Mouse (Mus musculus): ENCODE results near the gene Mief2.

The Mief2 gene

DNA sequence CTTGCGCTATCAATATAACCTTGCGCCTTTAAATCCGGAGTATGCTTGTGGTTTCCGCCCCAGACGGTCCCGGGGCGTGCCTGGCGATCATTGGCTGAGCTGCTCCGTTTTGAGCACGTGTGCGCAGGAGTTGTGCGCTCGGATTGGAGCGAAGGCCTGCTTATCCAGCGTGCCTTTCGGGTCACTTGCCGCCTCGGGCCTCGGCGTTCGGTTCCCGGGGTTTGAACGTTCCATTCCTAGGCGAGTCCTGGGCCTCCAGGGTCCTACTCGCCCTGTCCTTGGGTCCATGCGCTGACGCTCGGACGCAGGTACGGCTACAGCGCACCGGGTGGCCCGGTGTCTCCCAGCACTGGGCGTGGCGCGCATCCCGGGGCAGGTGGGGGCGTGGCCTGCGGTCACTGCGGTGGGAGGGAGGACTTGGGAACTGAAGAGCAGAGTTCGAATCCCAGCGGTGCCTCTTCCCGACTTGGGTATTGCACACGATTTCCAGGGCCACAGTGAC is at the start of gene Mief2:
Gene Mief2, plus strand, starts transcription at position 139 of the 502 bp plus-strand sequence.
- in situ Hi-C loops (cut with MboI; ENCODE audit: low sequenced_read_pairs), result no loop called here

DNA sequence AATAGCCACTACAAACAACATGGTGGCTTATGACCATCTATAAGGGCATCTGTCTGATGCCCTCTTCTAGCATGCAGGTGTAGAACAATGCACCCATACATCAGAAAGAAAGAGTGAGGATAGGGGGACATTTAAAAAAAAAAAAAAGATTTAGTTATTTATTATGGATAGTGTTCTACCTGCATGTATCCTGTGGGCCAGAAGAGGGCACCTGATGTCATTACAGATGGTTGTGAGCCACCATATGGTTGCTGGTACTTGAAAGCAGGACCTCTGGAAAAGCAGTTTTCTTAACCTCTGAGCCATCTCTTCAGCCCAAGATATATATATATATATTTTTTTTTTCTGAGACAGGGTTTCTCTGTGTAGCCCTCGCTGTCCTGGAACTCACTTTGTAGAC is 32.0 kb upstream of the Mief2 start:
- in situ Hi-C loops (cut with MboI; ENCODE audit: low sequenced_read_pairs), result no loop called here

DNA sequence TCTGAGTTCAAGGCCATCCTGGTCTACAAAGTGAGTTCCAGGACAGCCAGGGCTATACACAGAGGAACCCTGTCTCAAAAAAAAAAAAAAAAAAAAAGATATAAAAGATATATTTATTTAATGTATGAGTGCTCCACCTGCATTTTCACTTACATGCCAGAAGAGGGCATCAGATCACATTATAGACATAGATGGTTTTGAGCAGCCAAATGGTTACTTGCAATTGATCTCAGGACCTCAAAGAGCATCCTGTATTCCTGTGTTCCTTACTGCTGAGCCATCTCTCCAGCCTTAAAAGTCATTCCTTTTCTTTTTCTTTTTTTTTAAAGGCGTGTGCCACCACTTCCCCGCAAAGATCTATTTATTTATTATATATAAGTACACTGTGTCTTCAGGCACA is 30.6 kb upstream of the Mief2 start:
- in situ Hi-C loops (cut with MboI; ENCODE audit: low sequenced_read_pairs), result no loop called here

DNA sequence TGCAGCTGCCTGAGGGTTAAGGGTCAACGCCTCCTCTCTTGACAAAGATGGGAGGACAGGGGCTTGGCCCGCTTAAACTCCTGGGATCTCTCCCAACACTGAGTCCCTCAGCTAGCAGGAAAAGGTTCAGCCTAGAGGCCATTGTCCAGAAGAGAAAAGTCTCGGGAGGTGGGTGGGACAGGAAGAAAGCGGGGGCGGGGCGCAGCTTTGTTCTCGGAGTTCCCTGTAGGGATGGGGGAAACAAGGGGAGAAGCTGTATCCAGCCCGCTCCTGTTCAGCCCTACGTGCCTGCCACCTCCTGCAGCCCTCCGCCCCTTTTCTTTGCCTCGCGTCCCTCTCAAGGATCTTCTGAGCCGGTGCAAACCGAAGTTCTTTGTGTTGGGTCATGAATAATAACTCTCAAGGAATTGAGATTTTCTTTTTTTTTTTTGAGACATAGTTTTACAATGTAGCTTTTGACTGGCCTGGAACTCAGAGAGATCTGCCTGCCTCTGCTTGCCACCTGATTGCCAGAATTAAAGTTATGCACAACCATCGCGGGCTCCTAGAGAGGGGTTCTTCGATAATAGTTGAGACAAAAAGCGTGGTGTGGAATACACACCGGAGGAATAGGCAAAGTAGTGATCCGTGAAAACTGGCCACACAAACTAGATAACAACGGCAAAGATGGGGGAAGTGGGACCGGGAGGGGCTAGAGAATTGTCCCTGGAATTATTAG is 29.2 kb upstream of the Mief2 start:
- in situ Hi-C loops (cut with MboI; ENCODE audit: low sequenced_read_pairs), result no loop called here

DNA sequence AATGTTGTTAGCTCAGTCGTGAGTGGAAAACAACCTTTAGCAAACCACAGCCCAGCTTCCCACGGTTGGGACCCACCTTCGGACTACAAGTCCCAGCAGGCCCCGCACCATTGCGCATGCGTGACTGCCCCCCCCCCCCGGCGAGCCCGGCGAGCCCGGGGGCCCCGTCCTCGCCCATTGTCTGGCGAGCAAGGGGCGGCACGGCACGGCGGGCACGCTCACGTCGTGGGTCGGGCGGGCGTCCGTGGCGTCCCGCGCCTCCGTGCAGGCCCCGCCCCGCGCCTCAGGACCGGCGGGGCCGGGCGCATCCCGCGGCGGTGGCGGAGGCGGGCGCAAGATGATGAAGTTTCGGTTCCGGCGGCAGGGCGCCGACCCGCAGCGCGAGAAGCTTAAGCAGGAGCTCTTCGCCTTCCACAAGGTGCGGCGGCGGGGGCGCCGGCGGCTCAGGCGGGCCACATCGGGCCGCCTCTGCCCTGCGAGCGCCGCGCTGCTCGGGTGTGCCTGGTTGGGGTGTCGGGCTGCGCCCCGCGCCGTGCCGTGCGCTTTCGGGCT is 28.6 kb upstream of the Mief2 start, which contains the start of gene Llgl1:
Gene Llgl1, plus strand, starts transcription at position 200 of the 552 bp plus-strand sequence.
- in situ Hi-C loops (cut with MboI; ENCODE audit: low sequenced_read_pairs), result no loop called here

DNA sequence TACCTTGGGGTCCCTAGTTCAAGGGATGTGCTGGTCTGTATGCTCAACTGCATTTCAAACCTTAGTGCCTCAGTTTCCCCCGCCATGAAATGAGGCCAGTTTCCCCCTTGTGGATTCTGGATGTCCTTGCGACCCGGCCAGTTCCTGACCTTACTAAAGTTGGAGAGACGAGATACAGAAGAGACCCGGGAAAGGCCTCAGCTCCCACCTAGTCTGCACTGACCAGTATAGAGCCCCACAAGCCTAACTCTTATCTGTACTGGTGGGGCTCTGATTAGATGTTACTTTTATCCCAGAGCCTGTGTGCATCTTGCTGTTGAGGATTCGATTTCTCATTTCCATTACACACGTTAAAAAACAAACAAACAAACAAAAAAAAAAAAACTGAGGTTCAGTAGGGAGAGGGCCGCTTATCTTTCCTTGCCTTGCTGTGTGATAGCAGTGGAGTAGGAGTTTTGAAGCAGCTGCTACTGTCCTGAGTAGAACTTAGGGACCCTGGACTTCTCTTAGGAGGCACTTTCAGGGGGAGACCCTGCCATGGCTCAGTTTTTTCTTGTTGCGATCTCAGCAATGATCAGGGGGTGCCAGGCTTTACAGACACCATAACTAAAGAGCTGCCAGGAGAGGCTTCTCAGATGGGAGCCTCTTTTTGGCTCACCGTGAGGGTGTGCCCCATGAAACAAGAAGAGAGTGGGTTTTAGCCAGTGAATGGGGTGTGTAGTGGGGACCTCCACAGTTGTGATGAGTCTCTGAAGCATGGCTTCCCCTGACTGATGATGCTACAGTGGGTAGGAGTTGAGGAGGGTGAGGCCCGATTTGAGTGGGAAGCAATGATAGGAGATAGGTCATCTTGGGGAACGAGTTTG is 27.6 kb upstream of the Mief2 start:
- in situ Hi-C loops (cut with MboI; ENCODE audit: low sequenced_read_pairs), result no loop called here

DNA sequence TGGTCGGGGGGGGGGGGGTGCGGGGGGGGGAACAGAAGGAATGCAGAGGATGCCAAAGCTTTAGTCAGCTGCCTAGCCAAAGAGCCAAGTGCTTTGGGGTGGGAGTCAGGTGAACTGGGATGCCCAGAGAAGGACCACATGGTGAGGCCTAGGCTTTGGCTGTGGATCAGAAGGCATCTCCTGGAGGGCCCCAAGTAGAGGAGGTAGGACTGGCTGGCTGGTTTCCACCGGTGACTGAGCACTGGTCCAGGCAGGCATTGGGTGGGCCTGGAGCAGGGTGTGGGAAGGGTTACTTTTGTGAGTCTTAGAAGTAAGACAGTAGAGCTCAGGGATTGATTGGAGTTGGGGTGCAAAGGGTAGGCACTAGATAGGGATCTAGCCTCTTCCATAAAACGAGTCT is 26.6 kb upstream of the Mief2 start:
- in situ Hi-C loops (cut with MboI; ENCODE audit: low sequenced_read_pairs), result no loop called here

DNA sequence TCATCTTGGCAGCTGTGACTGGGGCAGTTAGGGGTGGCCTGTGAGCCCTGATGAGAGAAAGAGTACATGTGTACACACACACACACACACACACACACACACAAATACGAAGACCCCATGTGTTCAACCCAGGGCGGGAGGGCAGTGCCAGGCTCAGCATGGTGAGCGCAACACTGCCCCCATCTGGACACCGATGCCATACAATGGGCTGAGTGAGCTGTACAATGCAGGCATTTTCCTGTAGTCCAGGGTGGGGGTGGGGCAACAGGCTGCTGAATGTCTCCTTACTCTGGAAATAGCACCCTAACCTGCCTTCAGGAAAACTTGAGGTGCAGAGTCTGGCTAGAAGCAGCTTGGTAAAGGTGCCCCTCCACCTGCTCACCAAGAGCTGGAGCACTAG is 25.1 kb upstream of the Mief2 start:
- in situ Hi-C loops (cut with MboI; ENCODE audit: low sequenced_read_pairs), result no loop called here

DNA sequence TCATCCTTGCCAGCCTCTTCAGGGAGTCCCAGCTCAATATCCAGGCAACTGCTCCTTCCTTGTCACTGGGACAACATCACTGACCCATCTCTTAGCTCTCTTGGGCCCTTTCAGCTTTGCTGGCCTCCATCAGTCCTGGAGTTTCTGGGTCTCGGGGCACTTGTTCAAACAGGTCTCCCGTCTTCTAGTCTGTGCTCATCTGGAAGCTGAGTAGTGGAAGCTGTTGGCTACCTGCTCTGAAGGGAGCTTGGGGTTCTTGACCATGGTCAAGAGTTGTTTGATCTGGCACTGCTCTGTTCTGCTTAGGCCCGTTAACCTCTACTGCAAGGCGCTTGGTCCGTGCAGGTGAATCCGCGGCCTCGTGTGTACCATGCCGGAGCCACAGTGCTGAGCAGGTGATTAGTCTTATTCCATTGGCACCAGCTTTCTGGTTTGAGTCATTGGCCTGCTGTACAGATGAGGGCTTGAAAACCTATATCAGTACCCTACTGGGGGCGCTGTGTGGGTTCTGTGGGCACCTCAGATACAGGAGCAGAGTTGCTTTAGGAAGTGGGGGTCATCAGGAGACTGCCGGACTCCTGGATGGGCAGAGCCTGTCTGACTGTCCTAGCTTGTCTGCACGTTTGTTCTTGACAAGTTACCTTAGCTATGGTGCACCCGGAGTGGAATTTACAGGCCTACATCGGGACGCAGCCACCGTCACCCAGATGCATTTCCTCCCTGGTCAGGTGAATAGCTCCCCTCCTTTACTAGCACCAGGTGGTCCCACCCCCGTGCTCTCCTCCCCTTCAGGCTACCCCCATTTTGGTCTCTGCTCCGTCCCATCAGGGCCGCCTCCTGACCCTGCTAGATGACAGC is 23.9 kb upstream of the Mief2 start:
- in situ Hi-C loops (cut with MboI; ENCODE audit: low sequenced_read_pairs), result no loop called here

DNA sequence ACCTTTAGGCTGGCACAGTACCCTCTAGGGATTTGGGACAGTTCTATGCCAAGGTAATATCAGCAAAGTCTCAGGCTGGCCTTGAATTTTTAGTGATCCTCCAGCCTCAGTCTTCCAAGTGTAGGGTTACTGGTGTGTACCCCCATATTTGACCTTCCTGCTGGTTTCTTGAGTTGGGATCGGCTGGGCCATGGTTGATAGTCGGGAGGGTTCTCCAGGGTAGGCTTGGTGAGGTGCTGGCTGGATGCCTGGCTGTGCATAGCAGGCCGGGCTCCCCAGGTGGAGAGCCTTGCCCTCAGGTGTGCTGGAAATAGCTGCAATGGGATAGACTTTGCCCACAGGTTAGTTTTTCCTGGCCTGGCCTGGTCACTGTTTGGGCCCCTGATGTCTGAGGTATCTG is 22.9 kb upstream of the Mief2 start:
- in situ Hi-C loops (cut with MboI; ENCODE audit: low sequenced_read_pairs), result no loop called here

DNA sequence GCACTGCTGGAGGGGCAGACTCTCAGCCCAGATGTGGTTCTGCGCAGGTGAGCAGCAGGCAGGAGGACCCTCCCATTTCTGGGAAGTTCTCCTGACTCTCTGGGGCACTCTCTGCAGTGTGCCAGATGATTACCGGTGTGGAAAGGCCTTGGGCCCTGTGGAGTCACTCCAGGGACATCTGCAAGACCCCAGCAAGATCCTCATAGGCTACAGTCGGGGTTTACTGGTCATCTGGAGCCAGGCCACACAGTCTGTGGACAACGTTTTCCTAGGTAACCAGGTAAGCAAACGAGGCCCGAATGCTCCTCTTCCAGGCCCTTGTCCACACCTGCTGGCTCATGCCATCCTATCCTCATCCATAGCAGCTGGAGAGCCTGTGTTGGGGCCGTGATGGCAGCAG is 22.1 kb upstream of the Mief2 start:
- in situ Hi-C loops (cut with MboI; ENCODE audit: low sequenced_read_pairs), result no loop called here

DNA sequence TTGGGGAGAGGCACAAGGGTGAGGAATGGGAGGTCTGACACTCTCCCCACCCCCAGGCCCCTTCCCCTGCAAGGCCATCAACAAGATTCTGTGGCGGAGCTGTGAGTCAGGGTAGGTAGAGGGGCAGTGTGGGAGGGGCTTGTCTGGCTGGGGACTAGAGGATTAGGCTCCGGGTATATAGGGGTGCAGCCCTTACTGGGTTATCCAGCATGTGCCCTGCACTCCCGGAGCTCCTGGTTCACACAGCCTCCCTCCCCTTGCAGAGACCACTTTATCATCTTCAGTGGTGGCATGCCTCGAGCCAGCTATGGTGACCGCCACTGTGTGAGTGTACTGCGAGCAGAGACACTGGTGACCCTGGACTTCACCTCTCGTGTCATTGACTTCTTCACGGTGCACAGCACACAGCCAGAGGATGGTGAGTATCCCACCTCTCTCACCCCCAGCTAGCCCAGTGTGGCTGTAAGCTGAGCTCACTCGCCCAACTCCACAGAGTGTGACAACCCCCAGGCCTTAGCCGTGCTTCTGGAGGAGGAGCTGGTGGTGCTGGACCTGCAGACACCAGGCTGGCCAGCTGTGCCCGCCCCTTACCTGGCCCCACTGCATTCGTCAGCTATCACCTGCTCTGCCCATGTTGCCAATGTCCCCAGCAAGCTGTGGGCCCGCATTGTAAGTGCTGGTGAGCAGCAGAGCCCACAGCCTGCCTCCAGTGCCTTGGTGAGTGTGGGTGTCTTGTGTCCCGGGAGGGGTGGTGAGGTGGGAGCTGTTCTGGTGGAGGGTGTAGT is 21.3 kb upstream of the Mief2 start:
- in situ Hi-C loops (cut with MboI; ENCODE audit: low sequenced_read_pairs), result no loop called here

DNA sequence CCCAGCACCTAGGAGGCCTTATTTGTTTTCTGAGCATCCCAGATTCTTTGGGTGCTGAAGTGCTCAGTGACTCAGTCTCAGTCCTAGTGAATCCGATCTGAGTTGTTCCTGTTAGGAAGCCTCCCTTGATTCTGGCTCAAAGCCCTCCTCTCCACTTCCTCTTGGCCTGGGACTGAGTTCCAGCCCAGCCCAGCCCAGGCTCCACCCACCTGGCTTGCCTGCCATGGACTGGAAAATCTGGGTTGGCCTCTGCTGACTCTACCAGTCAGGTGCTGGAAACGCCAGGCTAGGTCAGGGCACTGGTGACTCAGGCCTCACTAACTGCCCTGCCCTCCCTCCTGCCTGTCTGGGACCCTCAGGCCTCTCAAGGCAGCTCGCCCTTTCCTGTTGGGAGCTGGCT is 20.5 kb upstream of the Mief2 start:
- in situ Hi-C loops (cut with MboI; ENCODE audit: low sequenced_read_pairs), result no loop called here

DNA sequence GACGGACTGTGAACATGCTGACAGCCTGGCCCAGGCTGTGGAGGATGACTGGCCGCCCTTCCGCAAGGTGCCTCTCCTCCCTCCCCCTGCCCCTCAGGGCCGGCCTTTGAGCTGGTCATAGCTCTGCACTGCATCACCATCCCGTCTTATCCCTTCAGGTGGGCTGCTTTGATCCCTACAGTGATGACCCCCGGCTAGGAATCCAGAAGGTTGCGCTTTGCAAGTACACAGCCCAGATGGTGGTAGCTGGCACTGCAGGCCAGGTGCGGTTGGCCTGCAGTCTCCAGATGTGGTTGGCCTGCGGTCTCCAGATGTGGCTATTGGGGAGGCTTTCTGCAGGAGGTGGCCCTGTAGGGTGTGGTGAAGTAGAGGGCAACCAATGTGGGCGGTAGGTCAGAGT is 19.6 kb upstream of the Mief2 start:
- in situ Hi-C loops (cut with MboI; ENCODE audit: low sequenced_read_pairs), result no loop called here

DNA sequence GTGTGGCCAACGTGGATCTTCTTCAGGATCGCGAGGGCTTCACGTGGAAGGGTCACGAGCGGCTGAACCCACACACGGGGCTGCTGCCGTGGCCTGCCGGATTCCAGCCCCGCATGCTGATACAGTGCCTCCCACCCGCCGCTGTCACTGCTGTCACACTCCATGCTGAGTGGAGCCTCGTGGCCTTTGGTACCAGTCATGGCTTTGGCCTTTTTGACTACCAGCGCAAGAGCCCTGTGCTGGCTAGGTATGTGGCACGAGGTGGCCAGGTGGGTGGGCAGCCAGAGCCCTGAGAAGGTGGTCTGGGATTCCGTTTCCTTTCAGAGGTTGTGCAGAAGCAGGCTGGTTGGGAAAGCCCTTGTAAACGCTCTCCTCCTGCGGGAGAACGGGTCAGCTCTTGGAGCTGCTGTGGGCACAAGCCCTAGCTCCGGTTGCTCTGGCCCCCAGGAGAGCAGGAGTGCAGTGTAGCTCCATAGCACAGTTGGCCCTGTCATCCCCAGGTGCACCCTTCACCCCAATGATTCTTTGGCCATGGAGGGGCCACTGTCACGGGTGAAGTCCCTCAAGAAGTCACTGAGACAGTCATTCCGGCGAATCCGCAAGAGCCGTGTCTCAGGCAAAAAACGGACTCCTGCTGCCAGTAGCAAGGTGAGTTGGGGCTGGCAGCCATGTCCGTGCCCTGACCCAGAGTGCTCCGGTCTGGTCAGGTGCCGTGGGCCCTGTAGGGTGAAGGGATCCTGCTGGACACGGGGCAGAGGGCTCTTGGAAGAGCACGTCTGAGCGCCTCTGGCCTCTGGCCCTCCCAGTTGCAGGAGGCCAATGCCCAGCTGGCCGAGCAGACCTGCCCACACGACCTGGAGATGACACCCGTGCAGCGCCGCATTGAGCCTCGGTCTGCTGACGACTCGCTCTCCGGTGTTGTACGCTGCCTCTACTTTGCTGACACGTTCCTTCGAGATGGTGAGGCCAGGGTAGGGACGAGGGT is 18.4 kb upstream of the Mief2 start:
- in situ Hi-C loops (cut with MboI; ENCODE audit: low sequenced_read_pairs), result no loop called here

DNA sequence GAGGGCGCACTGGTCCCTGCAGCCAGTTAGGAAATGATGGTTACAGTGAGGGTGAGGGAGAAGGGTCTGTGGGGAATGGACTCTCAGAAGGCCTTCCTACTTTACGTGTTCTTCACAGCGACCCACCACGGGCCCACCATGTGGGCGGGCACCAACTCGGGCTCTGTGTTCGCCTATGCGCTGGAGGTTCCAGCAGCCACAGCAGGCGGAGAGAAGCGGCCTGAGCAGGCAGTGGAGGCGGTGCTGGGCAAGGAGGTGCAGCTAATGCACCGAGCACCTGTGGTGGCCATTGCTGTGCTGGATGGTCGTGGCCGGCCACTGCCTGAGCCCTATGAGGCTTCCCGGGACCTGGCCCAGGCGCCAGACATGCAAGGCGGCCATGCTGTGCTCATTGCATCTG is 17.0 kb upstream of the Mief2 start:
- in situ Hi-C loops (cut with MboI; ENCODE audit: low sequenced_read_pairs), result no loop called here

DNA sequence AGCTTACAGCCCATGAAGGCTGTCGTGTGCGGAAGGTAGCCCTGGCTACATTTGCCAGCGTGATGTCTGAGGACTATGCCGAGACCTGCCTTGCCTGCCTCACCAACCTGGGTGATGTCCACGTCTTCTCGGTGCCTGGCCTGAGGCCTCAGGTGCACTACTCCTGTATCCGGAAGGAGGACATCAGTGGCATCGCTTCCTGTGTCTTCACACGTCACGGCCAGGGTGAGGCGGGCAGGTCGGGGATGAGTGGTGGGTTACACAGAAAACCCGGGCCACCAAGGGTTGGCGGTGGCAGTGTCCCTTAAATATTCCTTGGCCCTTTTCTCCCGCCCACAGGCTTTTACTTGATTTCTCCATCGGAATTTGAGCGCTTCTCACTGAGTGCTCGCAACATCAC is 16.2 kb upstream of the Mief2 start:
- in situ Hi-C loops (cut with MboI; ENCODE audit: low sequenced_read_pairs), result no loop called here

DNA sequence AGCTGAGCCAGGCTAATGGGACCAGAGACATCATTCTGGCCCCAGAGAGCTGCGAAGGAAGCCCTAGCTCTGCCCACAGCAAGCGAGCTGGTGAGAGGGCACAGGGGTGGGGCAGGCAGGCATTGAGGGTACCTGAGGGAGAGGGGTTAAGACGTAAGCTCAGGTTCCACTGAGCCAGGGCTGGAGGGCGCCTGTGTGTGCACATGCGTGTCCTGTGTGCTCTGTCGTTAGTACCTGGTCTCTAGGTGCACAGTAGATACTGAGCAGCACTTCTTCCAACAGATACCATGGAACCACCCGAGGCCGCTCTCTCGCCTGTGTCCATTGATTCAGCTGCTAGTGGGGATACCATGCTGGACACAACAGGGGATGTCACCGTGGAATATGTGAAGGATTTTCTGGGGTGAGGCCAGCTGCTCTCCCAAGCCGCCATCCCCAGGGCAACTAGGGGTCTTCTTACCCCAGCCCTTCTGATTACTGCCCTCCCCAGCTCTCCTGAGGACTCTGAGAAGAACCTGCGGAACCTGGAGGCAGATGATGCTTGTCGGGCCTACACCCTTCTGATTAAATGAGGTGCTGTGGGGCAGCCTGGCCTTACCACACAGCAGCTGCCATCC is 15.5 kb upstream of the Mief2 start:
- in situ Hi-C loops (cut with MboI; ENCODE audit: low sequenced_read_pairs), result no loop called here

All from CH12F3 (cell line).